Mouse (Mus musculus): ENCODE measurements around the gene Zfp385a. TPM values are rescaled to one million over a fixed set of nuclear protein-coding genes. Genes with fewer than 3 reads are reported as not detected.
A peak's percentile ranks its signal among the peaks of the same experiment; 100 is the strongest.

The Zfp385a gene
- polyA plus RNA-seq, 2 experiments: 16.4 to 23.4 TPM

GRCm38 (mm10) chr15:103362333-103362732 lies 22.4 kb upstream of the Zfp385a start:
- Histone ChIP-seq H3K9me3 (ENCODE audit: control insufficient read depth, low read length) (no peaks in the 10 kb centered on the region), H3K4me2 (replicated peaks; ENCODE audit: low read depth, low read length, severe bottlenecking) (no peak overlapping the region), H3K27ac (replicated peaks; ENCODE audit: low read depth, low read length) (no peak overlapping the region), H3K4me3 (replicated peaks; ENCODE audit: low read length) (no peak overlapping the region), H3K36me3 (ENCODE audit: control insufficient read depth, insufficient read depth, low read length) (peaks cover 2% of the 10 kb centered on the region), H3K27me3 (ENCODE audit: control insufficient read depth, insufficient read depth, low read length) (no peaks in the 10 kb centered on the region), H3K4me1 (ENCODE audit: control insufficient read depth, insufficient read depth, low read length) (peaks cover 28% of the 10 kb centered on the region), H3K9ac (ENCODE audit: low read depth, low read length, severe bottlenecking) (no peak overlapping the region)
- DNase-seq (ENCODE audit: low spot score) (no peak), ATAC-seq (ENCODE audit: low FRiP score, low read depth) (no peak)
- 81% methylated on average over 6 of the region's 7 CpGs for WGBS
- no peak for TF ChIP-seq POLR2A (IDR thresholded peaks at IDR 0.05; ENCODE audit: borderline replicate concordance, extremely low read depth, insufficient read depth, insufficient read length)

GRCm38 (mm10) chr15:103361269-103361668 lies 21.4 kb upstream of the Zfp385a start:
- Histone ChIP-seq H3K4me1 (ENCODE audit: control insufficient read depth, insufficient read depth, low read length) (peaks cover 23% of the 10 kb centered on the region), H3K27me3 (ENCODE audit: control insufficient read depth, insufficient read depth, low read length) (no peaks in the 10 kb centered on the region), H3K9me3 (ENCODE audit: control insufficient read depth, low read length) (no peaks in the 10 kb centered on the region), H3K27ac (replicated peaks; ENCODE audit: low read depth, low read length) (no peak overlapping the region), H3K9ac (ENCODE audit: low read depth, low read length, severe bottlenecking) (no peak overlapping the region), H3K4me2 (replicated peaks; ENCODE audit: low read depth, low read length, severe bottlenecking) (no peak overlapping the region), H3K4me3 (replicated peaks; ENCODE audit: low read length) (no peak overlapping the region), H3K36me3 (ENCODE audit: control insufficient read depth, insufficient read depth, low read length) (peaks cover 13% of the 10 kb centered on the region)
- ATAC-seq (ENCODE audit: low FRiP score, low read depth): no peak
- no peak for TF ChIP-seq POLR2A (IDR thresholded peaks at IDR 0.05; ENCODE audit: borderline replicate concordance, extremely low read depth, insufficient read depth, insufficient read length)
- WGBS: 15% methylated on average over 1 of the region's 1 CpGs
- DNase-seq (ENCODE audit: low spot score): no peak

- H3K27me3 ChIP-seq (ENCODE audit: control insufficient read depth, insufficient read depth, low read length): no peaks in the 10 kb centered on the region
- DNase-seq (ENCODE audit: low spot score): no peak
- no peak overlapping the region for H3K4me2 ChIP-seq (replicated peaks; ENCODE audit: low read depth, low read length, severe bottlenecking)
- H3K9ac ChIP-seq (ENCODE audit: low read depth, low read length, severe bottlenecking): peak overlapping the region; percentile 6; the same call in 1 of the 2 replicates
- no peak overlapping the region for H3K4me3 ChIP-seq (replicated peaks; ENCODE audit: low read length)
- 94% methylated on average over 5 of the region's 5 CpGs for WGBS
- H3K27ac ChIP-seq (replicated peaks; ENCODE audit: low read depth, low read length): 0 out of 2 replicates have a peak overlapping the region, but pooled peaks have one; percentile 1
- ATAC-seq (ENCODE audit: low FRiP score, low read depth): no peak
- peaks cover 25% of the 10 kb centered on the region for H3K36me3 ChIP-seq (ENCODE audit: control insufficient read depth, insufficient read depth, low read length)
- H3K4me1 ChIP-seq (ENCODE audit: control insufficient read depth, insufficient read depth, low read length): peaks cover 21% of the 10 kb centered on the region
- no peaks in the 10 kb centered on the region for H3K9me3 ChIP-seq (ENCODE audit: control insufficient read depth, low read length)
- TF ChIP-seq POLR2A (IDR thresholded peaks at IDR 0.05; ENCODE audit: borderline replicate concordance, extremely low read depth, insufficient read depth, insufficient read length): no peak
Observed at GRCm38 (mm10) chr15:103359869-103360602, 20.1 kb upstream of the Zfp385a start.

GRCm38 (mm10) chr15:103359122-103359510 lies 19.2 kb upstream of the Zfp385a start:
- H3K36me3 ChIP-seq (ENCODE audit: control insufficient read depth, insufficient read depth, low read length): peaks cover 33% of the 10 kb centered on the region
- no peaks in the 10 kb centered on the region for H3K9me3 ChIP-seq (ENCODE audit: control insufficient read depth, low read length)
- H3K9ac ChIP-seq (ENCODE audit: low read depth, low read length, severe bottlenecking): no peak overlapping the region
- no peaks in the 10 kb centered on the region for H3K27me3 ChIP-seq (ENCODE audit: control insufficient read depth, insufficient read depth, low read length)
- WGBS: 88% methylated on average over 1 of the region's 1 CpGs
- DNase-seq (ENCODE audit: low spot score) (no peak), ATAC-seq (ENCODE audit: low FRiP score, low read depth) (peak; percentile 51)
- no peak overlapping the region for H3K27ac ChIP-seq (replicated peaks; ENCODE audit: low read depth, low read length)
- H3K4me1 ChIP-seq (ENCODE audit: control insufficient read depth, insufficient read depth, low read length): peaks cover 14% of the 10 kb centered on the region
- no peak overlapping the region for H3K4me3 ChIP-seq (replicated peaks; ENCODE audit: low read length)
- TF ChIP-seq POLR2A (IDR thresholded peaks at IDR 0.05; ENCODE audit: borderline replicate concordance, extremely low read depth, insufficient read depth, insufficient read length): no peak
- H3K4me2 ChIP-seq (replicated peaks; ENCODE audit: low read depth, low read length, severe bottlenecking): no peak overlapping the region

- 21% methylated on average over 4 of the region's 4 CpGs for WGBS
- H3K36me3 ChIP-seq (ENCODE audit: control insufficient read depth, insufficient read depth, low read length): peaks cover 39% of the 10 kb centered on the region
- H3K27me3 ChIP-seq (ENCODE audit: control insufficient read depth, insufficient read depth, low read length): no peaks in the 10 kb centered on the region
- ATAC-seq (ENCODE audit: low FRiP score, low read depth) (peak; percentile 66), DNase-seq (ENCODE audit: low spot score) (peak; percentile 52)
- no peak overlapping the region for H3K4me2 ChIP-seq (replicated peaks; ENCODE audit: low read depth, low read length, severe bottlenecking)
- no peaks in the 10 kb centered on the region for H3K9me3 ChIP-seq (ENCODE audit: control insufficient read depth, low read length)
- peak overlapping the region; percentile 49 for H3K27ac ChIP-seq (replicated peaks; ENCODE audit: low read depth, low read length)
- H3K9ac ChIP-seq (ENCODE audit: low read depth, low read length, severe bottlenecking): no peak overlapping the region
- H3K4me3 ChIP-seq (replicated peaks; ENCODE audit: low read length): no peak overlapping the region
- H3K4me1 ChIP-seq (ENCODE audit: control insufficient read depth, insufficient read depth, low read length): peaks cover 14% of the 10 kb centered on the region
- TF ChIP-seq POLR2A (IDR thresholded peaks at IDR 0.05; ENCODE audit: borderline replicate concordance, extremely low read depth, insufficient read depth, insufficient read length): no peak
Observed at GRCm38 (mm10) chr15:103358278-103359121, 18.6 kb upstream of the Zfp385a start.
